Mouse (Mus musculus) embryonic stem cell, embryonic (primary cell): ENCODE data around the gene Gm17720.

ENCODE experiments used
- CTCF ChIA-PET, 4 experiments: fragments of 300-600 bp in 2 of 4; fragments of 350-600 bp in 2 of 4; sonication (Branson Sonifier 250); formaldehyde crosslinking; loops; one replicate each; lab custom pipeline; 2022; ENCODE audit warnings: inconsistent platforms in 2 of 4; lab: Charles Lee
- POLR2A ChIA-PET, 4 experiments: fragments of 300-600 bp in 2 of 4; fragments of 350-600 bp in 2 of 4; sonication (Branson Sonifier 250); formaldehyde crosslinking; loops; one replicate each; lab custom pipeline; 2022; ENCODE audit warnings: antibody characterized with exemption in 4 of 4, inconsistent platforms in 1 of 4; lab: Charles Lee

Gene Gm17720

DNA sequence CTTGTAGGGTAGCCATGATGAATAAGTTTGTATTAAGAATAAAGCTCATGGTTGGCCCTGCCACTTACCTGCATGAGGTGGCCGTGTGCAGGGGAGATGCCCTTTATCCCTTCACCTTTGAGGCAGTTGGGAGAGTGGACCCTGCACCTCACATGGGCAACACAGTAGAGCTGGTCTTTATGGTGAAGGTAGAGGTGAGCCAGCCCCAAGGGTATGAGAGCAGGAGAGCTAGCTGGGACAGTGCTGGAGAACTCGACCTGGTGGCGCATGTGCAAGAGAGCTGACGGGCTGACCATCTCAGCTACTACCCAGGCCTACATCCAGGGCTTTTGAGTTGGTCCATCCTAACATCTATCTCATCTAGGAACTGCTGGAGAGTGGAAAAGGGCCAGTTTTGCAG lies 36.9 kb downstream of the Gm17720 start:
- ChIA-PET CTCF (interaction anchor here in 3 of 4 experiments (0.6 to 1.9 kb wide), 5 partner anchors 63 to 140 kb away, joined by 3 to 10 read pairs (median 4); partner anchors contain the start of gene Marveld3 (in 1 of the 3)), POLR2A (interaction anchor here in 2 of 4 experiments (0.7 to 1.5 kb wide), 2 partner anchors 20 to 95 kb away, joined by 3 read pairs; no protein-coding TSS in a partner anchor)

DNA sequence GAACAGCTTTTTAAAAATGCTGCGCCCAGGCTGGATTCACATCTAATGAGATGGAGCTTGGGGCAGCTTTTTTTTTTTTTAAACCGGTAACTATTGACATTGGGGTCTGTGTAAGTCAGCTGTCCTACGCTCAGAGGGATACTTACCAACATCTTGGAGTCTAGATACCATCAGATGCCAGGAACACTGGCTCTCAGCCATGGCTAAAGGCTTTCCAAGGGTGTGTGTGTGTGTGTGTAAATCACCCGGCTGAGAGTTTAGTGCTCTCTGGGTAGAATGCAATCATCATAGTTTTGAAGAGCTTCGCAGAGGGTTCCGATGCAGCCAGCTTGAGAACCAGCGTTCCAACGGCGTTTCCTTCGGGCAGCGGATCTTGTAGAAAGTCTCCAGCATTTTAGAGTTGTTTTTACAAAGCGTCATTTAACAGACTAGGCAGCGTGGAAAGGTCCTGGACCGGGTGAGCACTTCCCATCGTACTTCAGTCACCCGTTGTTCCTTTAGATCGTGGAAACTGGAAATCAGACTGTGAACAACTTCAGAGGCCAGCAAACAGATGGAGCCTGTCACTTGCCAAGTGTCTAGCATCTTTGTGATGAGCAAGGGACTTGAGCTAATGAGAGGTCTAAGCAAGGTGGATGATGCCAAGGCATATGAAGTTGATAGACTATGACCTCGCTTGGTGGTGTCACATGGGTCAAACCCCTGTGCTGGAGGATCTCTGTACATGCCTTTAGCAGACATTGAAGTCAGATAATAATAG lies 37.8 kb downstream of the Gm17720 start:
- CTCF ChIA-PET: interaction anchor here in 2 of 4 experiments (0.6 to 1.9 kb wide), 4 partner anchors 64 to 529 kb away, joined by 3 to 10 read pairs (median 6); partner anchors contain the start of gene Marveld3 (in 1 of the 2)

DNA sequence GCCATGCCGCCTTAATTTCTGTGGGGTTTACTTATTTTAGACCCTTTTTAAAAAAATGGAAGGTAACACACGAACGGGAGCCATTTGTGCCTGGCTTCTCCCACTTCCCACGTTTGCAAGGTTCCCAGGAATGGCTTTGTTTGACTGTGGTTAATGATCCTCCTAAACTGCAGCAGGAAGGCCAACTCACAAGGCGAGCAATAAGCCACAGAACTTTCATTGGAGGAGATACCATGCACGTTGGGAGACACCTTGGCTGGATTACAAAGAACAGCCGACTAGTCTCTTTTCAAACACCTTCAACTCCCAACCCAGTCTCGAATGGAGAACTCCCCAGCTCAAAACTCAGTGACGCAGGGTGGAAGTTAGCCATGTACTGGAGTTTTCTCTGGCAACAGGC lies 38.4 kb downstream of the Gm17720 start:
- ChIA-PET POLR2A (interaction anchor here in 1 of 4 experiments (0.6 kb wide), 1 partner anchor 180 kb away, joined by 3 read pairs; no protein-coding TSS in a partner anchor), CTCF (interaction anchor here in 1 of 4 experiments (0.9 to 1.9 kb wide), 3 partner anchors 63 to 528 kb away, joined by 3 to 8 read pairs (median 3); partner anchors contain the start of gene Marveld3)

More for the DNA sequence above, 37.8 kb downstream of the Gm17720 start:
- POLR2A ChIA-PET: interaction anchor here in 1 of 4 experiments (1.5 kb wide), 1 partner anchor 19 kb away, joined by 3 read pairs; no protein-coding TSS in a partner anchor

DNA sequence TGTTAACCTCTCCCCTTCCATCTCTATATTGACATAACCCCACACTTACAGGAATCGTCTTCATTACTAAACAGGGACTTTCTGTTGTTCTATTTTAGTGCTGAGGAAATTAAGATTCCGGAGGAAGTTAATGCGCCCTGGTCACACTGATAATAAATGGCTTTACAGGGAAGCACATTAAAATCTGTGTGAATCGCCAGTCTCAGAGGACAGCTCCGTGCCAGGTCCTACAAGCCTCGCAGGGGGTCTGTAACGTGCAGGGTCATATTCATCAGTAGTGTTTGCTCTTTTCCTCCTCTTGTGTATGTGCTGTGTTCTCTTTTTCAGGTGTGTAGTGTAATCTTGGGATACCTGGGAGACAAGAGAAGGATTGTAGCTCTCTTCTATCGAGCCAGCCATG lies 44.3 kb downstream of the Gm17720 start:
- CTCF ChIA-PET: interaction anchor here in 1 of 4 experiments (1.6 kb wide), 1 partner anchor 13 kb away, joined by 4 read pairs; no protein-coding TSS in a partner anchor
- POLR2A ChIA-PET: no interaction called here

DNA sequence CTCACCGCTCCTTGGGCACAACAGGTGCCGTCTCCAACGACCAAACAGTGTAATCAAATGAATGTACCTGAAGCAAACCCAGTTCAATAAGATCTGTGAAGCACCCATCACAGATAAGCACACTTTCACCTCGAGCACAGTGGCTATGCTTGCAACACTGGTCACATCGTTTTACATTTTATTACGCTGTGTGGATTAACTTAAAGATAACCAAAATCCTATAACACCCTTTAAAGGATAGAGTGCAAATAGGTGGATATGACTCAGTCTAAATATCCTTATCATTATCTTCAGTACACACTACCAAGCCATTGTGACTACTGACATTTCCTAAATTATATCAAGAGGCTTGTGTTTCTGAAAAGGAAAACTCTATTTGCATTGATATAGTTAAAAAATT lies 51.3 kb downstream of the Gm17720 start:
- POLR2A ChIA-PET: no interaction called here
- CTCF ChIA-PET: no interaction called here

DNA sequence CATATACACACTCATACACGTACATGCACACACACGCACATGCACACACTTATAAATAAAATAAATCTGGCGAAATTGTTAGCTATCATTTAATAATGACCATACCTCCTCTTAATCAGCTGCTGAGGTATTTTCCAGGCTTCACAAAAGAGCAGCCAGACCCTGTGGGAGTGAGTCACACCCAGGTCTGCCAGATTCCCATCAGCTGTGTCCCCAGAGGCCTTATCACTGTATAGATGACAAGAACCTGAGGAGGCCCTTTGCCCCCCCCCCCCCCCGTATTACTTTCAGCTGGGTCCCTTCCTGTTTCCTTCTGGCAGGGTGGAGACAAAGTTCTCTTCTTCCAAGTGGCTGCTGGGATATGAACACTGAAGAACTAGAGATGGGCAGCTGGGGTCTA lies 62.0 kb downstream of the Gm17720 start:
- POLR2A ChIA-PET: interaction anchor here in 2 of 4 experiments (0.6 kb wide), 2 partner anchors 53 to 255 kb away, joined by 3 read pairs; no protein-coding TSS in a partner anchor
- CTCF ChIA-PET: interaction anchor here in 1 of 4 experiments (1.3 kb wide), 1 partner anchor 38 kb away, joined by 3 read pairs; no protein-coding TSS in a partner anchor

DNA sequence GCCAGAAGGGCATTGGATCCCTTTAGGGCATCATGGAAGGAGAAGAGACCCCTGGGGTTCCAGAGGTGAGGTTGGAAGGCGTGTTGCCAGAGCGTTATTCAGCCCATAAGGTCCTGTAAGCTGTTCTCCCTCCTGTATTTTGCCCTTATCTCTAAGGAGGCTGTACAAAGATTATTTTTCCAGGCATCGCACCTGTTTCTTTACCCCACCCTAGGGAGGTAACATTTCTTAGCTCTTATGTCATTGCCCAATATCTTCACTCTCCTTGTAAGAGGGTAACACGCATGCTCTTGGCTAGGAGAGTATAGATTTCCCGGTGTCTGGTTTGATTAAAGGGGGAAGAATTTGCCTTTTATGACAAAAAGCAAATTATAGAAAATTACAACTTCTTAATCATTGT lies 62.9 kb downstream of the Gm17720 start, which contains the start of gene Chst4:
Gene Chst4, minus strand, starts transcription at position 82 of the 400 bp plus-strand sequence.
- ChIA-PET POLR2A (no interaction called here), CTCF (interaction anchor here in 1 of 4 experiments (1.3 kb wide), 1 partner anchor 37 kb away, joined by 3 read pairs; no protein-coding TSS in a partner anchor)

DNA sequence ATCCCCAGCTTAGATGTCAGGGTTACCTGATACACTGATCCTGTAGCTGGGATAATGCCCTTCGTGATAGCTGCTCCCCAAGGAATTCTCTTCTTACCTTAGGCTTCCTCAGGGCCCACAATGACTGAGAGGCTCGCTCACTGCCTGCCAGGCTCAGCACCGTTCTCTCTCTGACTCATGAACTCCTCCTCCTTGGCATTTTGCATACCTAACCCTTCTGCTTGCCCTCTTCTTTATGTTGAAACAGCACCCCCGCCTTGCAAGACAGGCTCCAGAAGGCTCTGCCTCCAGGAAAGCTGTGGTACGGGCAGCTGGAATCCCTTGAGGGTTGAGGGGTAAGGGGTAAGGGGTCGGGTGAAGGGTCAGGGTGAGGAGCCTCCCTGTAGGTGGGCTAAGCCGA lies 63.3 kb downstream of the Gm17720 start:
- POLR2A ChIA-PET: interaction anchor here in 1 of 4 experiments (0.6 kb wide), 1 partner anchor 17 kb away, joined by 3 read pairs; no protein-coding TSS in a partner anchor

DNA sequence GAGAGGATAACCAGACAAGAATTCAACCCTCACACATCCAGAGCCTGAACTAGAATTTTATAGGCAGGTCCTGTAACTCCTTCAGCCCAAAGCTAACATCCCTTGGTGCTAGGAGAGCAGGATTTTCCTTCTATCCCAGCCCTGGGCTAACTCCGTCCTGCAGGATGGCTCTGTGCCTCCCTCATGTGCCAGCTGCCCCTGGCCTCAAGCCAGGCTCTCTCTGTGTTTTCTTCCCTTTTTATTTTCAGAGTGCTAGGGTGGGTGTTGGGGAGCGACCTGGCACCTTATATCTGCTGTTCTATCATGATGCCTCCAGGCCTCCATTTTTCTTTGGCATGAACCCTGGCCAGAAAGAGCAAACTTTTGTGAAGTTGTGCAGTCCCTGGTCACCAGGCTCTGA lies 66.4 kb downstream of the Gm17720 start:
- CTCF ChIA-PET: no interaction called here
- POLR2A ChIA-PET: no interaction called here

More for the DNA sequence above, 63.3 kb downstream of the Gm17720 start:
- CTCF ChIA-PET: interaction anchor here (0.6 to 1.3 kb wide), 4 partner anchors 37 to 1642 kb away, joined by 3 to 4 read pairs (median 4); no protein-coding TSS in a partner anchor

DNA sequence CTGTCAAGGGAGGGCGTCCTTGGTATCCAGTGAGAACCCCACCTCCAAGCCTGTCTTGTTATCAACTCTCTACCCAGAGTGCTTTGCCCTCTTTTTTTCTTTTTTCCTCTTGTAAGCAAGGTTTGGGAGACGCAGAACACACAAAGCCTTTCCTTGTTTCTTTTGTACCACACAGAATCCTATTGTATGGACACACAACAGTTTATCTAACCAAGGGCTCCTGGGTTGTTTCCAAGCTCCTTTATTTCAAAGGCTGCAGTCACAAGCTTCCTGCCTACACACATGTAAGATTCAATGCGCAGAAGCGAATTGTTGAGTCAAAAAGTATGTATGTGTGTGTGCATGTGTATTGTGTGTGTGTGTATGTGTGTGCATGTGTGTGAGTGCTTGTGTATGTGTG lies 68.2 kb downstream of the Gm17720 start:
- ChIA-PET CTCF (no interaction called here), POLR2A (interaction anchor here in 1 of 4 experiments (0.5 kb wide), 1 partner anchor 13 kb away, joined by 3 read pairs; no protein-coding TSS in a partner anchor)

DNA sequence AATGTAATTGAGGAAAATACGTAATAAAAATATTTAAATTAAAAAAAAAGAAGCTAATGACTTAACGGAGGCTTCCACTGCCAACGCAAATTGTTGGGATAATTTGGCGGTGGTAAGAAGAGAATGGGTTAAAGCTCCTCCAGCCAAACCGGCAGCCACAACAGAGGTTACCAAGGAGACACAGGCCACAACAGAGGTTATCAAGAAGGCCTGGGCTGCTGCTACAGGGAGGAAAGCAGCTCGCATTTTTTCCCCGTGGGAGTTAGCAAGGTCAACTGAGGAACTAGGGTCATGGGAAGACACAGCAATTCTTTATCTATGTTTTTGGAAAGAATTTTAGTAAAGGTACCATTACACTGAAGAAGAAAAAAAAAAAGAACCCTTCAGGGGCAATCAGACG lies 68.8 kb downstream of the Gm17720 start:
- CTCF ChIA-PET: interaction anchor here in 1 of 4 experiments (0.6 to 0.7 kb wide), 2 partner anchors 10 to 653 kb away, joined by 3 to 15 read pairs; no protein-coding TSS in a partner anchor
- POLR2A ChIA-PET: interaction anchor here in 2 of 4 experiments (0.6 to 0.7 kb wide), 2 partner anchors 93 to 405 kb away, joined by 3 to 5 read pairs; no protein-coding TSS in a partner anchor
